Mouse (Mus musculus) lung, embryonic 14.5 days (tissue): ENCODE measurements at regions not wholly inside any gene's neighbourhood (a gene's known extent, or its start where the extent isn't known, plus 50 kb on each side); places are given as distances from the start of the nearest gene placed in this dataset.
A peak's percentile ranks its signal among the peaks of the same experiment; 100 is the strongest.

Experiments used
- ATAC-seq: fragments of 200-750 bp; cut with Nextera tagmentation; 2 replicates; pipeline ENCODE4 v1.8.0; 2017; ENCODE audit warnings: mild to moderate bottlenecking, moderate TSS enrichment, moderate library complexity; ENCODE audit not compliant: insufficient read depth
- DNase-seq: peaks from one replicate; pipeline ENCODE4 v3.0.0-alpha.2; 2015
- H3K27ac ChIP-seq: fragments of 300-500 bp; sonication (generic); 2 replicates; pipeline ENCODE4 v1.5.1; 2014; ENCODE audit warnings: low read depth, mild to moderate bottlenecking, moderate library complexity
- H3K27me3 ChIP-seq: fragments of 300-500 bp; sonication (generic); 2 replicates; pipeline ENCODE4 v1.6.1; 2014; ENCODE audit warnings: low read length, control low read depth; ENCODE audit not compliant: insufficient read depth
- H3K36me3 ChIP-seq: fragments of 300-500 bp; sonication (generic); 2 replicates; pipeline ENCODE4 v1.6.1; 2014; ENCODE audit warnings: control low read depth; ENCODE audit not compliant: insufficient read depth
- H3K4me1 ChIP-seq: fragments of 300-500 bp; sonication (generic); 2 replicates; pipeline ENCODE4 v1.6.1; 2014; ENCODE audit warnings: antibody characterized with exemption, control low read depth; ENCODE audit not compliant: insufficient read depth
- H3K4me2 ChIP-seq: fragments of 300-500 bp; sonication (generic); 2 replicates; pipeline ENCODE4 v1.6.1; 2014; ENCODE audit warnings: mild to moderate bottlenecking
- H3K4me3 ChIP-seq: fragments of 300-500 bp; sonication (generic); 2 replicates; pipeline ENCODE4 v1.5.1; 2014; ENCODE audit warnings: low read depth, low read length
- H3K9ac ChIP-seq: fragments of 300-500 bp; sonication (generic); 2 replicates; pipeline ENCODE4 v1.6.1; 2014
- H3K9me3 ChIP-seq: fragments of 300-500 bp; sonication (generic); 2 replicates; pipeline ENCODE4 v1.6.1; 2016; ENCODE audit warnings: low read depth, low read length, control low read depth
- CTCF ChIP-seq: IDR thresholded peaks from 2 replicates; pipeline ENCODE4 v1.5.1; 2016; ENCODE audit warnings: antibody characterized with exemption, low read depth
- WGBS: fragments of 180-500 bp; shearing (Covaris S2); extraction: QIAGEN DNeasy Blood & Tissue Kit; methylation state at CpG from one replicate; pipeline ENCODE4 v1.1.7; 2014; 5-methylcytosine and 5-hydroxymethylcytosine counted together

GRCm38 (mm10) chrX:162268918-162269317, 109.4 kb upstream of the Nhs start:
- Histone ChIP-seq H3K9me3 (no peaks in the 10 kb centered on the region), H3K9ac (no peak overlapping the region), H3K4me3 (no peak overlapping the region), H3K4me1 (no peaks in the 10 kb centered on the region), H3K36me3 (no peaks in the 10 kb centered on the region), H3K27me3 (no peaks in the 10 kb centered on the region), H3K27ac (no peak overlapping the region), H3K4me2 (no peak overlapping the region)
- 93% methylated on average over 1 of the region's 1 CpGs for WGBS
- DNase-seq (no peak), ATAC-seq (no peak)
- TF ChIP-seq CTCF: no peak

GRCm38 (mm10) chrX:162268112-162268511, 108.6 kb upstream of the Nhs start:
- 64% methylated on average over 5 of the region's 5 CpGs for WGBS

GRCm38 (mm10) chrX:162267679-162268078, 108.1 kb upstream of the Nhs start:
- no peak overlapping the region for H3K27ac ChIP-seq
- no peak overlapping the region for H3K9ac ChIP-seq
- no peak overlapping the region for H3K4me2 ChIP-seq
- TF ChIP-seq CTCF: no peak
- DNase-seq: peak; percentile 64
- H3K9me3 ChIP-seq: no peaks in the 10 kb centered on the region
- H3K27me3 ChIP-seq: no peaks in the 10 kb centered on the region
- 30% methylated on average over 1 of the region's 1 CpGs for WGBS
- ATAC-seq: no peak
- no peaks in the 10 kb centered on the region for H3K36me3 ChIP-seq
- no peak overlapping the region for H3K4me3 ChIP-seq
- no peaks in the 10 kb centered on the region for H3K4me1 ChIP-seq

More at GRCm38 (mm10) chrX:162268112-162268511, 108.6 kb upstream of the Nhs start:
- ATAC-seq (no peak), DNase-seq (no peak)
- no peaks in the 10 kb centered on the region for H3K27me3 ChIP-seq
- no peak overlapping the region for H3K4me2 ChIP-seq
- no peak overlapping the region for H3K9ac ChIP-seq
- TF ChIP-seq CTCF: no peak
- no peaks in the 10 kb centered on the region for H3K9me3 ChIP-seq
- no peaks in the 10 kb centered on the region for H3K4me1 ChIP-seq
- H3K27ac ChIP-seq: no peak overlapping the region
- no peaks in the 10 kb centered on the region for H3K36me3 ChIP-seq
- no peak overlapping the region for H3K4me3 ChIP-seq

DNA sequence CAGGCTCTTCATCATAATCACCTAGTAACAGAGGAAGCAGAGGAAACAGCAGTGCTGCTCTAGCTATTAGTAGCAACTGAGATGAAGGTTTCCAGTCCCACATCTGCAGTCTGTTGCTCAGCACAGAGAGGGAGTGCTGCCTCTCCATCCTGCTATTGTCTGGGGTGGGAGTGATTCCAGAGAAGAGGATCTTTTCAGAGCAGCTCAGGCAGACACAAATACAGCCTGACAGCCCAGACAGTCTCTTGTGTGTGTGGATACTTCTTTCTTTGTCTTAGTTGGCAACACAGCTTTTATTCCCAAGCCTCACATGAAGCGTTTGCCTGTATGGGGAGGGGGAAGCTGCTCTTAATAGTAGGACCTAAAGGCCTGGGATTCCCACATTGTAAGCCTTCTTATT, 107.2 kb upstream of the Nhs start:
- Histone ChIP-seq H3K9ac (no peak overlapping the region), H3K27ac (no peak overlapping the region), H3K36me3 (no peaks in the 10 kb centered on the region), H3K27me3 (no peaks in the 10 kb centered on the region), H3K4me3 (no peak overlapping the region), H3K9me3 (no peaks in the 10 kb centered on the region), H3K4me2 (no peak overlapping the region), H3K4me1 (no peaks in the 10 kb centered on the region)
- WGBS: 73% methylated on average over 1 of the region's 1 CpGs
- ATAC-seq (no peak), DNase-seq (peak; percentile 3)
- no peak for TF ChIP-seq CTCF

DNA sequence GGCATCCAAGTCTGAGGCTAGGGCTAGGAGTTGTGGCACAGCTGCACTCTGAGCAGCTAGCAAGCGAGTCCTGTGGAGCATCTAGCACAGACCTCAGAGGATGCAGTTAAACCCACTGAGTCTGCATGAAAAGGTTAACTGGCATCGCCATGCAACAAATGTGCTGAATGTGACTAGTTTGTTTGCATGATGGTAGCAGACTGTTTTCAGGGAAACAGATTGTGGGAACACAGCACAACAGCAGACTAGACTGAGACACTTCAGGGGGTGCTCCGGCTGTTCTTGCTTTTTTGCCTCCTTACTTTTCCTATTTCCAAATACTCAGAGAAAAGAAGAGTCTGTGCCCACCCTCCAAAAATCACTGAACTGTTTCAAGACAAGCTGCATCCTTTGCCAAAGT, 97.9 kb upstream of the Nhs start:
- H3K9me3 ChIP-seq: no peaks in the 10 kb centered on the region
- H3K4me2 ChIP-seq: no peak overlapping the region
- DNase-seq (no peak), ATAC-seq (no peak)
- H3K27me3 ChIP-seq: no peaks in the 10 kb centered on the region
- H3K9ac ChIP-seq: no peak overlapping the region
- no peaks in the 10 kb centered on the region for H3K4me1 ChIP-seq
- no peak overlapping the region for H3K4me3 ChIP-seq
- no peaks in the 10 kb centered on the region for H3K36me3 ChIP-seq
- WGBS: 86% methylated on average over 3 of the region's 3 CpGs
- TF ChIP-seq CTCF: no peak
- no peak overlapping the region for H3K27ac ChIP-seq

- Histone ChIP-seq H3K4me3 (no peak overlapping the region), H3K4me2 (no peak overlapping the region), H3K9me3 (no peaks in the 10 kb centered on the region), H3K36me3 (no peaks in the 10 kb centered on the region), H3K27me3 (no peaks in the 10 kb centered on the region), H3K4me1 (no peaks in the 10 kb centered on the region), H3K27ac (no peak overlapping the region), H3K9ac (no peak overlapping the region)
- no peak for ATAC-seq
- no peak for TF ChIP-seq CTCF
- DNase-seq: no peak
Measured at GRCm38 (mm10) chrX:162255873-162256272, 96.3 kb upstream of the Nhs start.

GRCm38 (mm10) chrX:162241291-162241690, 81.8 kb upstream of the Nhs start:
- Histone ChIP-seq H3K36me3 (no peaks in the 10 kb centered on the region), H3K9ac (no peak overlapping the region), H3K27ac (no peak overlapping the region), H3K4me3 (no peak overlapping the region), H3K4me2 (no peak overlapping the region), H3K4me1 (no peaks in the 10 kb centered on the region), H3K9me3 (no peaks in the 10 kb centered on the region), H3K27me3 (no peaks in the 10 kb centered on the region)
- no peak for TF ChIP-seq CTCF
- peak; percentile 45 for DNase-seq
- no peak for ATAC-seq
- 43% methylated on average over 3 of the region's 3 CpGs for WGBS

DNA sequence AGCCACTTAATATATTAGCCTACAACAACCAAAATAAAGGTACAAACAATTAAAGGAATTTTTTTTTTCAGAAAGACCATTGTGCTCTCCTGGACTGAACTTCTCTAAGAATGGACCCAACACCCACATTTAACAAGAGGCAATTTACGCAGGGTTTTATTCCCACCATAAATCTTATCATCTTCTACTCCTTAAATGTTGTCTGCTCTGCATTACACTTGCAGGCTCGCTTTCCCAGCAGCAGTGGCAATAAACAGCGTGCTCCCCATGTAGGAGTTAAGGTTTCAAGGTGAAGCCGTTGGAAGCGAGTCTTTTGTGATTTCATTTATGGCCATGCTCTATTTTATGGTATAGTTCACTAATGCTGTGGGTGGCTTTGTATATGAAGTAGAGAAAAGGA, 76.0 kb upstream of the Nhs start:
- Histone ChIP-seq H3K9ac (no peak overlapping the region), H3K4me1 (no peaks in the 10 kb centered on the region), H3K36me3 (no peaks in the 10 kb centered on the region), H3K27me3 (no peaks in the 10 kb centered on the region; the same call in 1 of the 2 replicates), H3K4me2 (no peak overlapping the region), H3K27ac (no peak overlapping the region), H3K4me3 (no peak overlapping the region), H3K9me3 (no peaks in the 10 kb centered on the region)
- WGBS: 81% methylated on average over 5 of the region's 5 CpGs
- no peak for ATAC-seq
- TF ChIP-seq CTCF: no peak
- no peak for DNase-seq
